In the genomic region with DNA sequence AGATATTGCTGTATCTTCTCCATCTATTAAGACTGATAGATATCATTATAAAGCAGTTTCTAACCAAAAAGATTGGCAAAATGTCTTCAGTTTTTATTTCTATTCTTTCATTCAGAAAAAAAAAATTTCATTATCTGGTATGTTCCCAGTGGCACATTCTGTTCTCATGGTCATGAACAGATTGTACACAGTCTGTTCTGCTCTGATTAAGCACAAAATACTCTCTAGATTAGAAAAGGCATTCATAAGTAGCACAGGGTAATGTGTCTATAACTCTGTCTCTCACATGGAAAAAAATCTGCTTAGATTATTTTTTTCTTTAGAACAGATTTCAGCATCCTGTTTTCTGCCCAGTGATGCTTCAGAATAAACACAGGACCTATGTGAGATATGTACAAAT, we compare ENCODE assay signal across 21 mouse cellular contexts.
A peak's percentile ranks its signal among the peaks of the same experiment; 100 is the strongest.
DNase-seq lines count a peak whose midpoint lies in the region; ATAC-seq and TF ChIP-seq lines count a peak whose summit lies in the region.
"Had no signal": no experiment of that assay in that cellular context is flagged by ENCODE, and none has a peak within 500 bp of the region (broad histone marks: within the 10 kb centered on the region; RNA-seq: fewer than 3 reads in every experiment).

No protein-coding gene starts in this region.

- H3K27ac ChIP-seq in forebrain, embryonic 16.5 days (ENCODE audit: low read length): no peak overlapping the region
- H3K27ac ChIP-seq: embryonic facial prominence, embryonic 10.5 days; gastrocnemius, adult 2 months; heart, embryonic 13.5 days; hindbrain, embryonic 12.5 days had no signal

- no peak overlapping the region for H3K4me2 ChIP-seq in forebrain, embryonic 16.5 days (ENCODE audit: low read length)
- H3K4me2 ChIP-seq: heart, embryonic 13.5 days; hindbrain, embryonic 12.5 days had no signal

- H3K36me3 ChIP-seq in forebrain, embryonic 16.5 days (ENCODE audit: control insufficient read depth, insufficient read depth): no peaks in the 10 kb centered on the region
- H3K36me3 ChIP-seq: embryonic facial prominence, embryonic 10.5 days; heart, embryonic 13.5 days; hindbrain, embryonic 12.5 days had no signal

- DNase-seq in layer of hippocampus, adult 11-12 months (ENCODE audit: low spot score): peak; percentile 21
- DNase-seq in layer of hippocampus, postnatal 25 days (ENCODE audit: extremely low spot score in 1 of 2, low spot score in 1 of 2): no peak
- peak; percentile 57 for DNase-seq in brain, embryonic 14.5 days (ENCODE audit: low read depth)
- peak; percentile 27 for DNase-seq in layer of hippocampus, adult 9-10 months (ENCODE audit: low spot score)
- DNase-seq in thymus, postnatal 14 days: no peak
- no peak for DNase-seq in kidney, postnatal 14 days
- DNase-seq in adrenal gland, postnatal 4 days (ENCODE audit: low spot score in 2 of 2): no peak
- DNase-seq: adrenal gland, adult 2 months; adrenal gland, postnatal 25 days; cerebellum, adult 18-20 months; cerebellum, postnatal 10 days; gastrocnemius, adult 2 months; gastrocnemius, postnatal 25 days; heart, adult 11 months; heart, postnatal 4 days had no signal

- H3K27me3 ChIP-seq in forebrain, embryonic 16.5 days (replicated peaks; ENCODE audit: control insufficient read depth, insufficient read depth, low read length): no peaks in the 10 kb centered on the region
- H3K27me3 ChIP-seq: heart, embryonic 13.5 days; hindbrain, embryonic 12.5 days had no signal

- H3K4me3 ChIP-seq in forebrain, embryonic 16.5 days (replicated peaks; ENCODE audit: low read length): no peak overlapping the region
- H3K4me3 ChIP-seq: embryonic facial prominence, embryonic 10.5 days; gastrocnemius, adult 2 months; heart, embryonic 13.5 days; hindbrain, embryonic 12.5 days had no signal

- H3K9me3 ChIP-seq in forebrain, embryonic 16.5 days (ENCODE audit: control insufficient read depth, low read length): no peaks in the 10 kb centered on the region
- H3K9me3 ChIP-seq: embryonic facial prominence, embryonic 10.5 days; heart, embryonic 13.5 days; hindbrain, embryonic 12.5 days had no signal

- no peak overlapping the region for H3K9ac ChIP-seq in forebrain, embryonic 16.5 days (replicated peaks; ENCODE audit: low read depth, low read length)
- H3K9ac ChIP-seq: heart, embryonic 13.5 days; hindbrain, embryonic 12.5 days had no signal

- no peak for TF ChIP-seq CTCF in brain, embryonic 14.5 days (IDR thresholded peaks at IDR 0.05; ENCODE audit: borderline replicate concordance, extremely low read depth, insufficient read depth, insufficient read length)

- H3K4me1 ChIP-seq in forebrain, embryonic 16.5 days (replicated peaks; ENCODE audit: control insufficient read depth, insufficient read depth, low read length): no peaks in the 10 kb centered on the region
- H3K4me1 ChIP-seq: embryonic facial prominence, embryonic 10.5 days; heart, embryonic 13.5 days; hindbrain, embryonic 12.5 days had no signal

- ATAC-seq in forebrain, embryonic 16.5 days: peak; percentile 96
- ATAC-seq: hindbrain, embryonic 16.5 days; inflammation-experienced regulatory T-cells, adult 6 months had no signal

- no peak for TF ChIP-seq POLR2A in brain, embryonic 14.5 days (IDR thresholded peaks at IDR 0.05; ENCODE audit: borderline replicate concordance, extremely low read depth, insufficient read depth, insufficient read length, poor library complexity, severe bottlenecking)

Comparison
In these comparisons a context has a peak if more than half of its experiments do, and no peak if none do; other contexts are left out.
1. DNase-seq: peak in layer of hippocampus, adult 11-12 months (single experiment), brain, embryonic 14.5 days (single experiment) and layer of hippocampus, adult 9-10 months (single experiment); none in layer of hippocampus, postnatal 25 days (0 of 2), thymus, postnatal 14 days (single experiment), kidney, postnatal 14 days (single experiment) and adrenal gland, postnatal 4 days (0 of 2).